34 mouse cellular contexts compared by ENCODE assay signal in the genomic region with DNA sequence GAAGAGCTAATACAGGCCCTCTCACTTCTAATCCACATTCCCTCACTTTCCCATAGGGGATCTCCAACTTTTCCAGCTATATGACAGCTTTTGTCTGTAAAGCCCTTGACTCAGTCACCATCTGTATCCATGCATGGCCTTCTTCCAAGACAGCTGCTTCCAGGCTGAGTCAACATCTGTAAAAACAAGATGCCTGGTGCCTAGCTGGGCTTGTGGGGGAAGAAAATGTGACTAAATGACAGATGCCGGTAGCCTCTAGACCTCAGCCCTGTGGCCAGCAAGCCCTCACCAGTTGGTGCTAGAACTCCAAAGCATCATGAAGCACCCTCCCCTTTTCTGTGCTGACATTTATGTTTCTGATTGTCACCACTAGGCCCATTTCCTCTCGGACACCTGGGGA. TPM values are rescaled to one million over a fixed set of nuclear protein-coding genes. Genes with fewer than 3 reads are reported as not detected.
DNase-seq lines count a peak whose midpoint lies in the region.
"Had no signal": no experiment of that assay in that cellular context is flagged by ENCODE, and none has a peak within 500 bp of the region (broad histone marks: within the 10 kb centered on the region; RNA-seq: fewer than 3 reads in every experiment).

No protein-coding gene starts in this region.

- H3K9me3 ChIP-seq in heart, embryonic 10.5 days = no peaks in the 10 kb centered on the region
- H3K9me3 ChIP-seq: embryonic facial prominence, embryonic 12.5 days; neural tube, embryonic 15.5 days had no signal

- no peaks in the 10 kb centered on the region for H3K4me1 ChIP-seq in heart, embryonic 10.5 days
- H3K4me1 ChIP-seq: embryonic facial prominence, embryonic 12.5 days; neural tube, embryonic 15.5 days had no signal

- intact Hi-C loops in gastrocnemius, postnatal 36 days (cut with DNase I) = no loop called here

- H3K36me3 ChIP-seq in heart, embryonic 10.5 days = no peaks in the 10 kb centered on the region
- H3K36me3 ChIP-seq: embryonic facial prominence, embryonic 12.5 days; neural tube, embryonic 15.5 days had no signal

- 62% methylated on average over 2 of the region's 2 CpGs for WGBS in heart, embryonic 10.5 days

- H3K27ac ChIP-seq in heart, embryonic 10.5 days = no peak overlapping the region
- H3K27ac ChIP-seq: embryonic facial prominence, embryonic 12.5 days; hindbrain, embryonic 14.5 days; neural tube, embryonic 15.5 days had no signal

- no peak overlapping the region for H3K4me3 ChIP-seq in heart, embryonic 10.5 days
- H3K4me3 ChIP-seq: embryonic facial prominence, embryonic 12.5 days; neural tube, embryonic 15.5 days had no signal

- H3K27me3 ChIP-seq in heart, embryonic 10.5 days (ENCODE audit: insufficient read depth, poor library complexity, severe bottlenecking) = peaks cover 3% of the 10 kb centered on the region
- H3K27me3 ChIP-seq: neural tube, embryonic 15.5 days had no signal

- DNase-seq in heart, adult 9 months (ENCODE audit: low spot score in 2 of 2) = peak; percentile 13 to 16
- no peak for DNase-seq in heart, embryonic 10.5 days (ENCODE audit: low spot score)
- peak; percentile 38 for DNase-seq in 3134 (ENCODE audit: extremely low read depth, insufficient read length, low spot score)
- DNase-seq in 3T3-L1 (ENCODE audit: low read depth, low spot score) = peak; percentile 95
- DNase-seq in brain, adult 2 months (ENCODE audit: low read depth, low spot score) = peak; percentile 24
- no peak for DNase-seq in gastrocnemius, postnatal 36 days
- no peak for DNase-seq in urinary bladder, adult 2 months (ENCODE audit: low spot score)
- DNase-seq: adrenal gland, adult 8-10 months; cerebellum, adult 8-10 months; cerebellum, postnatal 36 days; gastrocnemius, postnatal 10 days; kidney, adult 8-10 months; kidney, postnatal 14 days; lung, postnatal 10 days; right cerebral cortex, adult 18-20 months; right cerebral cortex, postnatal 4 days; thymus, postnatal 36 days had no signal

RNA-seq across cellular contexts. Expression of a gene that starts 6.8 kb away (rescaled TPM):
- polyA plus RNA-seq in heart, embryonic 10.5 days (2016; fragmentation: Nextera tagmentation; extraction: Ambion mirVana) = 0.69 TPM in 1 of 2 replicates, not detected in the other
- not detected for total RNA-seq in gastrocnemius, postnatal 36 days (2021)
- polyA plus RNA-seq in urinary bladder, adult 2 months (2012; rRNA removed) = 3.1 and 4.0 TPM in 2 replicates
- total RNA-seq: adrenal gland, adult 8-10 months; gastrocnemius, postnatal 10 days; heart, adult 18-20 months; heart, postnatal 14 days; liver, adult 2 months had no signal
- polyA plus RNA-seq: liver, adult 2 months had no signal

RNA-seq across cellular contexts. Expression of a gene that starts 27.0 kb away (rescaled TPM):
- polyA plus RNA-seq in heart, embryonic 10.5 days (2016; fragmentation: Nextera tagmentation; extraction: Ambion mirVana) = not detected in 2 replicates
- 1 to 10 TPM; 1.0 to 3.4 TPM for total RNA-seq in gastrocnemius, postnatal 36 days (2021)
- polyA plus RNA-seq in urinary bladder, adult 2 months (2012; rRNA removed) = 0.25 TPM in 1 of 2 replicates, not detected in the other
- total RNA-seq: adrenal gland, adult 8-10 months; ES-E14; heart, adult 18-20 months; heart, postnatal 14 days; layer of hippocampus, adult 18-20 months; layer of hippocampus, postnatal 14 days; left cerebral cortex, adult 8-10 months; liver, adult 2 months; midbrain, postnatal 0 days had no signal
- polyA plus RNA-seq: forebrain, embryonic 16.5 days; hindbrain, embryonic 14.5 days; intestine, embryonic 14.5 days; limb, embryonic 11.5 days; liver, adult 2 months; liver, embryonic 16.5 days; midbrain, embryonic 11.5 days; midbrain, postnatal 0 days; neural tube, embryonic 15.5 days; stomach, embryonic 14.5 days had no signal

Comparison
In these comparisons a context has a peak if more than half of its experiments do, and no peak if none do; other contexts are left out.
1. DNase-seq: peak in heart, adult 9 months (2 of 2), 3134 (single experiment), 3T3-L1 (single experiment) and brain, adult 2 months (single experiment); none in heart, embryonic 10.5 days (single experiment), gastrocnemius, postnatal 36 days (0 of 2) and urinary bladder, adult 2 months (single experiment).